Mouse (Mus musculus) kidney, postnatal 4 days (tissue): ENCODE data around the gene Pim1.
A peak's percentile ranks its signal among the peaks of the same experiment; 100 is the strongest.
"Not testable (repeated sequence)": the region's sequence is repeated elsewhere in the genome, so short reads cannot be mapped to it uniquely, and the experiment has no call there.

ENCODE experiments used
- DNase-seq, 2 experiments: peaks; one replicate each; pipeline ENCODE4 v3.0.0; 2021; ENCODE audit warnings: mixed read lengths in 2 of 2

Pim1 gene

GRCm38 (mm10) chr17:29490713-29491581 lies at the start of gene Pim1:
Gene Pim1 (plus strand): TSS chr17:29490753.
- DNase-seq: peak; percentile 68 to 79

GRCm38 (mm10) chr17:29441562-29441961 lies 49.0 kb upstream of the Pim1 start:
- no peak for DNase-seq

GRCm38 (mm10) chr17:29442131-29442557 lies 48.4 kb upstream of the Pim1 start:
- DNase-seq: no peak

DNA sequence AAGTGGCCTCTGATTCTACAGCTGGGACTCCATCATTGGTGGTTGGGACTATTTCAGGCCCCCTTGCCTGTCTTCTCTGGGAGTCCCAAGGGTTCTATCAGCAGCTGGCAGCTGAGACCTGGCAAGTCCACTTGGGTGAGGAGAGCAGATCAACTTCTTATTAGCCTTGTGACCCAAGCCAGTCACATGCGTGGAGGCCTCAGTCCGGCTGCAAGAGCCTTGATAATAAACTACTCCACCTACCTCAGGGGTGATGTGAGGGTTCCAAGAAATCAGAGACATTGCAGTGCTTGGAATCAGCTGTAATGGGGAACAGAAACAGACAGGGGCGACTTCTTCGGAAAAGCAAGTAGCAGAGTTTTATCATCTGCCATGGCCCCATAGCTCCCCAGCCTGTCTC lies 46.8 kb upstream of the Pim1 start:
- DNase-seq: no peak

DNA sequence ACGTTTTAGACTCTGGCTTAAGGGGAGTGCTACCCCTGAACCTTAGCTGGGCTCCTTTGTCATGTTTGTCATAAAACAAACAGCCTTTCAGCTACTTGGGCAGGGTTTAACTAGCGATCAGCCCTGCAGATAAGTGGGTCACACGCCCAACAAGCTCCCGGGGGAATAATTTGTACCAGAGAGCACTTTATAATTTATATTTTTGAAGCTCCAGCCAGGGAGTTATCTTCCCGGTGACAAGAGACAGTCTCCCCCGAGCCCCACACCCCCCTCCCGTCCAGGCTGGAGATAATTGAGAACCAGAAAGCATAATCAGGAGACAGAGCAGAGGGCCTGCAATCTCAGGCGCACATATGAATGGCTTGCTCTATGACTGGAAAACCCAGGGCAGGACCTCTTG lies 45.5 kb upstream of the Pim1 start:
- DNase-seq: peak; percentile 47 to 54

GRCm38 (mm10) chr17:29447323-29447722 lies 43.2 kb upstream of the Pim1 start:
- DNase-seq: no peak

- DNase-seq: no peak
Observed at GRCm38 (mm10) chr17:29448055-29448454, 42.5 kb upstream of the Pim1 start.

- no peak for DNase-seq
Observed at GRCm38 (mm10) chr17:29448561-29448960, 42.0 kb upstream of the Pim1 start.

- peak; percentile 77 to 87 for DNase-seq
Observed at GRCm38 (mm10) chr17:29450899-29451840, 39.4 kb upstream of the Pim1 start.

DNA sequence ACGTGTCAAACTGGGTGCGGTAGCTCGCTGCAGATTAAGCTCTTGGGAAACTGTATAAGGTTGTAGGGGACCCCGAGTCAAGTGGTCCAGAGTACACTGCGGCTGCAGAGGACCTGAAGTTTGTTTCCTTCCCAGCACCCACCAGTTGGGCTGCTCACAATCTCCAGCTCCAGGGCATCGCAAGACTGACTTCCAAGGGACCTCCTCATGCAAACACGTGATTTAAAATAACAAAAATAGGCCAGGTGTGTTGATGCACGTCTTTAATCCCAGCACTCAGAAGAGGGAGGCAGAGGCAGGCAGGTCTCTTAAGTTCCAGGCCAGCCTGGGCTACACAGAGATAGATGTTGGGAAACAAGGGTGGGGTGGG lies 38.7 kb upstream of the Pim1 start:
- DNase-seq: no peak

DNA sequence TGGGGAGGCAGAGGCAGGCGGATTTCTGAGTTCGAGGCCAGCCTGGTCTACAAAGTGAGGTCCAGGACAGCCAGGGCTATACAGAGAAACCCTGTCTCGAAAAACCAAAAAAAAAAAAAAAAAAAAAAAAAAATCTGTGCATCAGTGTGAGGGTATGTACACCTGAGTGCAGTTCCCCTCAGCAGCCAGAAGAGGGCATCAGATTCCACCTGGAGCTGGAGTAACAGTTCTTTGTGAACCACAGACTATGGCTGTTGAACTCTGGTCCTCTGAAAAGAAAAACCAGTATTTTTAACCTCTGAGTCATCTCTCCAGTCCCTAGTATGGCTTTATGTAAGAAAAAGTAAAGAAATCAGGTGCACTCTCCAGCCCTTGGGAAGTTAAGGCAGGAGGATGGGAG lies 36.4 kb upstream of the Pim1 start:
- not testable (repeated sequence) for DNase-seq

GRCm38 (mm10) chr17:29455411-29456120 lies 35.0 kb upstream of the Pim1 start:
- no peak for DNase-seq

DNA sequence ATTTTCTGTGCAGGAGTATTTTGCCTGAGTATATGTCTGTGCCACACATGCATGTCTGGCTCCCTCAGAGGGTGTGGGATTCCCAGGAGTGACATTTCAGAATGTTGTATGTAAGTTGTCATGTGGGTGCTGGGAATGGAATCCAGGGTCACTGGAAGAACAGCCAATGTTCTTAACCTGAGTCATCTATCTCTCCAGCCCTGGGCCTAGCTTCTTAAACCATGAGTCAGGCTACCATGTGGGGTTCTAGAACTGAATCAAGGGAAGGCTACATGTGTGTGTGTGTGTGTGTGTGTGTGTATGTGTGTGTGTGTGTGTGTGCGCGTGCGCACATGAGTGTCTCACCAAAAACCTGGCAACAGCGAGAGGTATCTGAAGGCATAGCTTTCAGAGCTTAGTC lies 34.1 kb upstream of the Pim1 start:
- DNase-seq: no peak

DNA sequence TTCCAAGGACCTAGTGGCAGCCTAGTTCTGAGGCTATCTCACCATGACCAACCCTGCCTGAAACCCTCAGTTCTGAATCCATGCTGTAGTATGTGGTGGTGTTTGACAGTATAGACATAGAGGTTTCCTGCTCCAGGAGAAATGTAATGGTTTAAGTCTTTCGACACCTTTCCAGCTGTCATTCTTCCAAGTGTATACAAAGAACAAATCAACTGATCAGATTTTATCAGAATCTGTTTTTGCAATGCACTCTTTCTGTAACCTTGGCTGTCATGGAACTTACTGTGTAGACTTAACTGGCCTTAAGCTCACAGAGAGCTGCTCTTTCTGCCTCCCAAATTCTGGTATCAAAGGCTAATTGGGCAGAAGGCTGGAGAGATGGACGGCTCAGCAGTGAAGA lies 33.6 kb upstream of the Pim1 start:
- no peak for DNase-seq

- peak in 1 of 2 experiments; percentile 41 for DNase-seq
Observed at GRCm38 (mm10) chr17:29457795-29458560, 32.6 kb upstream of the Pim1 start.

GRCm38 (mm10) chr17:29459321-29460118 lies 31.0 kb upstream of the Pim1 start:
- peak; percentile 59 to 75 for DNase-seq

GRCm38 (mm10) chr17:29460119-29460505 lies 30.4 kb upstream of the Pim1 start:
- no peak for DNase-seq

DNA sequence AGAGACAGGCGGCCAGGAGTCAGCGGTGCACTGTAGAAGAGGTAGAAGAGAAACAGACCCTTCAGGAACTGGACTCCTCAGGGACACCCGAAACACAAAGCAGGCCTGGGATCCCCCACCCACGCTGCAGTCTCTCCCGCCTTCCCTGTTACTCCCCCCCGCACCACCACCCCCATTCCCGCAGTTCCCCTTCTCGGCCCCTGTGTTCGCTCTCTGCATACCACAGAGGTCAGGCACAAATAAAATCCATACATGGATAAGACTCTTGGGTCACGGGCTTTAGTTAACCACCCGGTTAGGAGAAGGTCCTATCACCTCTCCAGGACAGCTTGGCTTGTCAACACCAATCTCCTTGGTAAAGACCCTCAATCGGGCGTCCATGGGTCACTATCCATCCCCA lies 26.9 kb upstream of the Pim1 start:
- peak; percentile 44 to 57 for DNase-seq

GRCm38 (mm10) chr17:29464068-29464467 lies 26.5 kb upstream of the Pim1 start:
- DNase-seq: peak; percentile 67 to 78

DNA sequence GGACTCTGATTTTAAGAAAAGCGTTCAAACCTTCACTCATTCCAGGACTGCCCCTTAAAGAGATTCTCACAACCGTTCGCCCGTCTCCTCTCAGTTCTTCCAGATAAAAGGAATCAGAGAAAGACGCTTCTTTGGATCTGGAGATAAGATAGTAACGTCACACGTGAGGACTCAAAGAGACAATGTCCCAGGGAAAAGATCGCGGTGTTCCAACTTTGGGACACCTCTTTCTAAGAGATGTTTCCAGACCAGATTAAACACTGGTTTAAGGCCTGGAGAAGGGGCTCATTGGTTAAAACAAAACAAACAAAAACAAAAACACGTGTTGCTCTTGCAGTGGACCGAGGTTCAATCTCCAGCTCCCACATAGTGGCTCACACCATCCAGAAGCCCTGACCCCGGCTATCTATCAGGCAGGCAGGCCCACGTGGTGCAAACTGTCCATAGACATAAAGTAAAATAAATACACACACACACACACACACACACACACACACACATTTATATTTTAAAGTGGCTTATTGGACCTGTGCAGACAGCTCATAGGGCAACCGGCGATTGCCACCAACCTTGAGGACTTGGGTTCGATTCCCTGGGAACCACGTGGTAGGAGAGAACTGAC lies 25.9 kb upstream of the Pim1 start:
- peak; percentile 49 to 63 for DNase-seq
